In the genomic region with DNA sequence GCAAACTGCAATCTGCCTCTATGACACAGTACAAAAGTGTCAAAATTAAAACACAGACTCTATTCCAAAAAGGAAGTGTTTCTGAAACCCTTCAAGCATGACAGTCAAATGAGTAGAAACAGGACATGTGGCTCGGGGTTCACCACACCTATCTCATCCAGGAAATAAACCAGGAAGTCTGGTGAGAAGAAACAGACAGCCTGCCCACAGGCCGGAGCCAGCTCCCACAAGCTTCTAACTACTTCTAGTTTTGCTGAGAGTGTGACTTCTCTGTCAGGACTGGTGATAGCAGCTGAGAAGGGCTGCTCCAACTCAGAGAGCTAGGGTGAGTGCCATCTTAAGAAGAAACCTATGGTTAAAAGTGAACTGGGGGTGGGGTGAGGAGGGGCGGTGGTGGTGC, we compare ENCODE assay signal across 13 mouse cellular contexts. TPM values are rescaled to one million over a fixed set of nuclear protein-coding genes. Genes with fewer than 3 reads are reported as not detected.
DNase-seq lines count a peak whose midpoint lies in the region; ATAC-seq and TF ChIP-seq lines count a peak whose summit lies in the region.
"Had no signal": no experiment of that assay in that cellular context is flagged by ENCODE, and none has a peak within 500 bp of the region (broad histone marks: within the 10 kb centered on the region; RNA-seq: fewer than 3 reads in every experiment).

No protein-coding gene starts in this region.

- no peak for TF ChIP-seq RAD21 in MEL (IDR thresholded peaks at IDR 0.05; ENCODE audit: low read depth, low read length)

- no peaks in the 10 kb centered on the region for H3K9me3 ChIP-seq in heart, embryonic 16.5 days (replicated peaks; ENCODE audit: control insufficient read depth, low read length)
- H3K9me3 ChIP-seq in MEL (replicated peaks; ENCODE audit: insufficient read depth, low read length), result no peaks in the 10 kb centered on the region
- no peaks in the 10 kb centered on the region for H3K9me3 ChIP-seq in liver, embryonic 12.5 days (replicated peaks)
- H3K9me3 ChIP-seq in forebrain, embryonic 10.5 days, result no peaks in the 10 kb centered on the region
- H3K9me3 ChIP-seq: embryonic facial prominence, embryonic 13.5 days; limb, embryonic 15.5 days; neural tube, embryonic 13.5 days had no signal

- no peak overlapping the region for H3K9ac ChIP-seq in heart, embryonic 16.5 days (ENCODE audit: low read length)
- H3K9ac ChIP-seq in MEL (ENCODE audit: control insufficient read depth, low read depth, low read length, poor library complexity, severe bottlenecking), result no peak overlapping the region
- no peak overlapping the region for H3K9ac ChIP-seq in liver, embryonic 12.5 days
- H3K9ac ChIP-seq: embryonic facial prominence, embryonic 13.5 days; limb, embryonic 15.5 days; neural tube, embryonic 13.5 days had no signal

- peaks cover 10% of the 10 kb centered on the region for H3K4me1 ChIP-seq in heart, embryonic 16.5 days (ENCODE audit: control insufficient read depth, insufficient read depth, low read length)
- peaks cover 0 to 8% of the 10 kb centered on the region in 2 experiments; a peak in 3 of 4 replicates for H3K4me1 ChIP-seq in MEL (ENCODE audit: control insufficient read depth in 1 of 2, insufficient read depth in 2 of 2, low read length in 2 of 2)
- H3K4me1 ChIP-seq in liver, embryonic 12.5 days, result peaks cover 53% of the 10 kb centered on the region
- H3K4me1 ChIP-seq in forebrain, embryonic 10.5 days, result no peaks in the 10 kb centered on the region
- H3K4me1 ChIP-seq: embryonic facial prominence, embryonic 13.5 days; limb, embryonic 15.5 days; neural tube, embryonic 13.5 days had no signal

- ATAC-seq in heart, embryonic 16.5 days (replicated peaks; ENCODE audit: extremely low read depth, insufficient read depth, low FRiP score), result 0 out of 2 replicates have a peak, but pooled peaks have one; percentile 52
- peak; percentile 29 for ATAC-seq in liver, embryonic 12.5 days

- no peak for TF ChIP-seq CTCF in MEL (IDR thresholded peaks at IDR 0.05 in 2 of 3, conservative IDR thresholded peaks at IDR 0.05 in 1 of 3; ENCODE audit: control insufficient read depth in 1 of 3, insufficient read depth in 1 of 3, low read depth in 2 of 3, low read length in 3 of 3, poor library complexity in 1 of 3, severe bottlenecking in 1 of 3)

- no peak for TF ChIP-seq POLR2A in MEL (IDR thresholded peaks at IDR 0.05; ENCODE audit: control insufficient read depth in 1 of 2, insufficient read depth in 1 of 2, low read depth in 1 of 2, low read length in 2 of 2, poor library complexity in 1 of 2)

- no peaks in the 10 kb centered on the region; the same call in 1 of the 2 replicates for H3K36me3 ChIP-seq in heart, embryonic 16.5 days (ENCODE audit: control insufficient read depth, insufficient read depth)
- peaks cover 0 to 8% of the 10 kb centered on the region in 2 experiments; a peak in 2 of 4 replicates for H3K36me3 ChIP-seq in MEL (ENCODE audit: control insufficient read depth in 1 of 2, insufficient read depth in 2 of 2, low read length in 2 of 2)
- peaks cover 17% of the 10 kb centered on the region for H3K36me3 ChIP-seq in liver, embryonic 12.5 days
- peaks cover 54% of the 10 kb centered on the region for H3K36me3 ChIP-seq in forebrain, embryonic 10.5 days (replicated peaks)

- peak overlapping the region; percentile 56 for H3K27ac ChIP-seq in heart, embryonic 16.5 days (ENCODE audit: low read length)
- no peak overlapping the region for H3K27ac ChIP-seq in MEL (ENCODE audit: control insufficient read depth, low read depth, low read length)
- peak overlapping the region; percentile 58 for H3K27ac ChIP-seq in liver, embryonic 12.5 days
- no peak overlapping the region for H3K27ac ChIP-seq in forebrain, embryonic 10.5 days
- H3K27ac ChIP-seq: embryonic facial prominence, embryonic 13.5 days; kidney, postnatal 0 days; limb, embryonic 15.5 days; neural tube, embryonic 13.5 days had no signal

- no peak overlapping the region for H3K4me2 ChIP-seq in heart, embryonic 16.5 days (ENCODE audit: low read depth, low read length)
- H3K4me2 ChIP-seq in liver, embryonic 12.5 days, result no peak overlapping the region
- H3K4me2 ChIP-seq: embryonic facial prominence, embryonic 13.5 days; limb, embryonic 15.5 days; neural tube, embryonic 13.5 days had no signal

- no peak for TF ChIP-seq EP300 in MEL (IDR thresholded peaks at IDR 0.05; ENCODE audit: low read depth in 1 of 2, low read length in 2 of 2)

- H3K79me2 ChIP-seq in MEL (ENCODE audit: control insufficient read depth, insufficient read depth, low read length, poor library complexity), result no peaks in the 10 kb centered on the region

- WGBS in heart, embryonic 16.5 days, result 50% methylated on average over 3 of the region's 3 CpGs
- 38% methylated on average over 3 of the region's 3 CpGs for WGBS in liver, embryonic 12.5 days (ENCODE audit: insufficient replicate concordance)
- 83% methylated on average over 3 of the region's 3 CpGs for WGBS in forebrain, embryonic 10.5 days

- H3K4me3 ChIP-seq in heart, embryonic 16.5 days (ENCODE audit: low read length), result no peak overlapping the region
- no peak overlapping the region for H3K4me3 ChIP-seq in MEL (ENCODE audit: control insufficient read depth in 1 of 2, insufficient read depth in 1 of 2, low read depth in 2 of 2, low read length in 2 of 2)
- no peak overlapping the region for H3K4me3 ChIP-seq in liver, embryonic 12.5 days
- no peak overlapping the region for H3K4me3 ChIP-seq in forebrain, embryonic 10.5 days
- H3K4me3 ChIP-seq: embryonic facial prominence, embryonic 13.5 days; limb, embryonic 15.5 days; neural tube, embryonic 13.5 days had no signal

- H3K27me3 ChIP-seq in heart, embryonic 16.5 days (ENCODE audit: control insufficient read depth, insufficient read depth, low read length), result no peaks in the 10 kb centered on the region
- H3K27me3 ChIP-seq in MEL (ENCODE audit: control insufficient read depth in 1 of 2, insufficient read depth in 2 of 2, low read length in 2 of 2), result no peaks in the 10 kb centered on the region
- H3K27me3 ChIP-seq in liver, embryonic 12.5 days (replicated peaks), result no peaks in the 10 kb centered on the region
- no peaks in the 10 kb centered on the region for H3K27me3 ChIP-seq in forebrain, embryonic 10.5 days (ENCODE audit: poor library complexity, severe bottlenecking)
- H3K27me3 ChIP-seq: embryonic facial prominence, embryonic 13.5 days; limb, embryonic 15.5 days; neural tube, embryonic 13.5 days had no signal

- DNase-seq in heart, adult 8-10 months (ENCODE audit: low spot score), result no peak
- peak; percentile 49 for DNase-seq in MEL (ENCODE audit: low read depth, low spot score)
- DNase-seq in spleen, adult 18-20 months, result peak; percentile 39 to 55
- DNase-seq in urinary bladder, postnatal 4 days (ENCODE audit: low spot score in 2 of 2), result no peak
- no peak for DNase-seq in forebrain, embryonic 10.5 days (ENCODE audit: extremely low spot score, low spot score)
- DNase-seq in adrenal gland, postnatal 4 days (ENCODE audit: low spot score in 2 of 2), result no peak
- DNase-seq: gastrocnemius, postnatal 10 days had no signal

TF ChIP-seq in MEL, 35 proteins besides CTCF, POLR2A, EP300 and RAD21 (continues in another document):
- TF ChIP-seq RCOR1 (IDR thresholded peaks at IDR 0.05; ENCODE audit: low read depth, low read length) (no peak), MYC (IDR thresholded peaks at IDR 0.05; ENCODE audit: low read depth, low read length) (0 out of 2 replicates have a peak, but pooled peaks have one; percentile 37), ZNF384 (IDR thresholded peaks at IDR 0.05; ENCODE audit: low read depth, low read length) (no peak), ELF1 (IDR thresholded peaks at IDR 0.05; ENCODE audit: low read depth, low read length) (peak; percentile 54; the same call in 1 of the 2 replicates), MXI1 (IDR thresholded peaks at IDR 0.05; ENCODE audit: low read depth, low read length) (peak; percentile 53), POLR2AphosphoS2 (IDR thresholded peaks at IDR 0.05; ENCODE audit: low read length) (no peak), KAT2A (conservative IDR thresholded peaks at IDR 0.05; ENCODE audit: low read depth, low read length) (no peak), SIN3A (IDR thresholded peaks at IDR 0.05; ENCODE audit: low read length) (no peak), HCFC1 (IDR thresholded peaks at IDR 0.05; ENCODE audit: low read depth, low read length) (no peak), MYB (IDR thresholded peaks at IDR 0.05; ENCODE audit: low read depth, low read length) (no peak), USF1 (IDR thresholded peaks at IDR 0.05; ENCODE audit: low read depth, low read length) (no peak), ETS1 (IDR thresholded peaks at IDR 0.05; ENCODE audit: low read depth, low read length) (no peak), MAX (IDR thresholded peaks at IDR 0.05; ENCODE audit: low read length) (peak; percentile 47; the same call in 1 of the 2 replicates), JUND (IDR thresholded peaks at IDR 0.05; ENCODE audit: low read depth, low read length) (no peak), MAZ (IDR thresholded peaks at IDR 0.05; ENCODE audit: low read depth, low read length) (no peak), ZMIZ1 (IDR thresholded peaks at IDR 0.05; ENCODE audit: low read depth, low read length) (no peak), MEF2A (IDR thresholded peaks at IDR 0.05; ENCODE audit: extremely low read depth, insufficient replicate concordance, low read depth, low read length, poor library complexity, severe bottlenecking) (no peak), CHD1 (IDR thresholded peaks at IDR 0.05; ENCODE audit: low read depth, low read length) (no peak)

RNA-seq across cellular contexts. Expression of a gene that starts 14.4 kb away (rescaled TPM):
- polyA plus RNA-seq in heart, embryonic 16.5 days (2015; fragmentation: Nextera tagmentation; extraction: Ambion mirVana), result 25.0 and 27.5 TPM in 2 replicates
- 1 to 10 TPM; 4.7 to 7.6 (median 6.2) TPM for total RNA-seq in heart, adult 8-10 months (2022)
- total RNA-seq in MEL (2012; rRNA removed), result 2.7 and 7.7 TPM in 2 replicates
- 10 to 100 TPM in 1 of 2 experiments, not detected in 1; 10.5 TPM for polyA plus RNA-seq in MEL (2012; ENCODE audit: insufficient read depth in 1 of 2, insufficient read length in 2 of 2, low read depth in 1 of 2, low replicate concordance in 2 of 2, missing spikeins in 1 of 2)
- polyA plus RNA-seq in liver, embryonic 12.5 days (2016; fragmentation: Nextera tagmentation; extraction: Ambion mirVana), result 19.5 and 24.3 TPM in 2 replicates
- polyA plus RNA-seq in forebrain, embryonic 10.5 days (2016; fragmentation: Nextera tagmentation; extraction: Ambion mirVana), result 30.9 and 34.1 TPM in 2 replicates
- 100 to 1,000 TPM; 532 to 566 TPM for total RNA-seq in adrenal gland, postnatal 4 days (2021)

RNA-seq across cellular contexts. Expression of a gene that starts 38.7 kb away (rescaled TPM):
- polyA plus RNA-seq in heart, embryonic 16.5 days (2015; fragmentation: Nextera tagmentation; extraction: Ambion mirVana), result 0.12 and 0.32 TPM in 2 replicates
- not detected for total RNA-seq in heart, adult 8-10 months (2022)
- 0.07 and 0.08 TPM in 2 replicates for total RNA-seq in MEL (2012; rRNA removed)
- polyA plus RNA-seq in MEL (2012; ENCODE audit: insufficient read depth in 1 of 2, insufficient read length in 2 of 2, low read depth in 1 of 2, low replicate concordance in 2 of 2, missing spikeins in 1 of 2), result under 1 TPM in 1 of 2 experiments, not detected in 1; 0.29 TPM
- polyA plus RNA-seq in liver, embryonic 12.5 days (2016; fragmentation: Nextera tagmentation; extraction: Ambion mirVana), result 0.23 TPM in 1 of 2 replicates, not detected in the other
- polyA plus RNA-seq in forebrain, embryonic 10.5 days (2016; fragmentation: Nextera tagmentation; extraction: Ambion mirVana), result 0.09 and 0.17 TPM in 2 replicates
- 1 to 10 TPM; 1.3 to 2.6 TPM for total RNA-seq in adrenal gland, postnatal 4 days (2021)

Comparison
In these comparisons a context has a peak if more than half of its experiments do, and no peak if none do; other contexts are left out.
1. H3K27ac ChIP-seq: peak in heart, embryonic 16.5 days (single experiment) and liver, embryonic 12.5 days (single experiment); none in MEL (single experiment) and forebrain, embryonic 10.5 days (single experiment).
2. DNase-seq: peak in MEL (single experiment) and spleen, adult 18-20 months (2 of 2); none in heart, adult 8-10 months (single experiment), urinary bladder, postnatal 4 days (0 of 2), forebrain, embryonic 10.5 days (single experiment) and adrenal gland, postnatal 4 days (0 of 2).